Mouse (Mus musculus): ENCODE measurements at regions not wholly inside any gene's neighbourhood (a gene's known extent, or its start where the extent isn't known, plus 50 kb on each side); places are given as distances from the start of the nearest gene placed in this dataset.

DNA sequence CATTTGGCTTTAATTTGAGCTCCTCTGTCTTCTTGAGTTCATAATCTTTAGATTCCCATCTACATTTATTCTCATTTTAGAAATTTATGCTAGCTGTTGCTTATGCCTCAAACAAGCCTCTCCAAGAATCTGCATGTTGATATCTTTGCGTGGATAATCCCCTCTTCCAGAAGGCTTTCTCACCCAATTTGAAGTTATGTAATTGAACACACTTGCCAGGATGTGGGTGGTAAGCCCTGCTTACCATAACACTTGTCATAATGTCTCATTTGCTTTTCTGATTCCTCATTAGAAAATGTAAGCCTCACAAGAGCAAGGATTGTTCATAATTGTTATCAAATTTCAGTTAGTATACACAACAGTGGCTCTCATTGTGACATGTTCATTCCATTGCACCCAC lies 266.0 kb downstream of the Olfm4 start:
- no peak for TF ChIP-seq CTCF (IDR thresholded peaks at IDR 0.05; ENCODE audit: insufficient read depth, low read length)
- no peak for TF ChIP-seq POLR2A (IDR thresholded peaks at IDR 0.05; ENCODE audit: borderline replicate concordance, extremely low read depth, low read depth, low read length)
